In the genomic region with DNA sequence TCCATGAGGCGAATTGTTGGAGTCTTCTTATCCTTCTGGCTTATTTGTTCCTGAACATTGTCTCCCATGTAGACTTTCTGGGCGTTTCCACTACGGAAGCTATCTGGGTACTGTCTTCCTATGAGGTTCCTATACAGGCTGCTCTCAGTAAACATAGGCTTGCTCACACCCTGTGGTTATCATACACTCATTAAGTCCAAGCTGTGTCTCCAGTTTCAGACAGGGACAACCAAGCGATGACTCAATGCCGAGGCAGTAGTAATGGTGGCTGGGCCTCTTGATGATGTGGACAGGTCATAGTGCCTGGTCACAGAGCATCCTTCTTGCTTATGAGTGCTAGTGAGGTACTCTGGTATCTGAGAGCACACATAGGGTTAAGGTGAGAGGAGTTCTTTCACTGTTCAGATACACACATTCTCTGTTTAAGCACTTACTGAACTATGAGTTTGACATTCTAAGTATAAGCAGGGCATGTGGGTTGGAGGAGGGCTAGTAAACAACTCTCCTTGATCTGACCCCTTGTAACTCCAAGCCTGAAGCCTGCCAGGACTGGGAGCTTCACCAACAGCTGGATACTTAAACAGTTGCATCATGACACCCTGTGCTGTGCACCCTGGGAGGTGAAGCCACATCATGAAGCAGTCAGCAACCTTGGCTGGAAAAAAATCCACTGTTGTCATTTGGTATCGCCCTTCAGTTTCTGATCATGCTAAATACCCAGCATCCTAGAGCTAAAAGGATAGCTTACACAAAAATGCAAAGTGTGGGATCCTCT, we compare ENCODE assay signal across 30 mouse cellular contexts.
DNase-seq lines count a peak whose midpoint lies in the region; ATAC-seq and TF ChIP-seq lines count a peak whose summit lies in the region.
"Had no signal": no experiment of that assay in that cellular context is flagged by ENCODE, and none has a peak within 500 bp of the region (broad histone marks: within the 10 kb centered on the region; RNA-seq: fewer than 3 reads in every experiment).

No protein-coding gene starts in this region.

- no peak overlapping the region for H3K4me2 ChIP-seq in embryonic facial prominence, embryonic 12.5 days (replicated peaks)
- no peak overlapping the region for H3K4me2 ChIP-seq in hindbrain, embryonic 12.5 days (replicated peaks)
- H3K4me2 ChIP-seq in CH12.LX (ENCODE audit: insufficient read depth, low read depth, poor library complexity, severe bottlenecking) (peak overlapping the region; percentile 53), myocyte (ENCODE audit: low read depth) (no peak overlapping the region)
- H3K4me2 ChIP-seq: hindbrain, embryonic 15.5 days; limb, embryonic 12.5 days; liver, embryonic 13.5 days; midbrain, embryonic 13.5 days had no signal

- H3K79me2 ChIP-seq in CH12.LX (replicated peaks; ENCODE audit: control insufficient read depth, extremely low read depth, insufficient read depth, poor library complexity, severe bottlenecking) (no peaks in the 10 kb centered on the region), myocyte (ENCODE audit: control insufficient read depth, insufficient read depth) (no peaks in the 10 kb centered on the region)

- H3K36me3 ChIP-seq in embryonic facial prominence, embryonic 12.5 days = 0 out of 2 replicates have a peak, but pooled peaks cover 12% of the 10 kb centered on the region
- peaks cover 17% of the 10 kb centered on the region for H3K36me3 ChIP-seq in embryonic facial prominence, embryonic 10.5 days (replicated peaks)
- H3K36me3 ChIP-seq in hindbrain, embryonic 12.5 days = 0 out of 2 replicates have a peak, but pooled peaks cover 6% of the 10 kb centered on the region
- peaks cover 24% of the 10 kb centered on the region for H3K36me3 ChIP-seq in hindbrain, embryonic 10.5 days
- H3K36me3 ChIP-seq in CH12.LX (replicated peaks in 1 of 2; ENCODE audit: control insufficient read depth in 1 of 2, insufficient read depth in 1 of 2, low read length in 1 of 2) = no peaks in the 10 kb centered on the region
- H3K36me3 ChIP-seq in myocyte (ENCODE audit: control insufficient read depth, insufficient read depth) = peaks cover 2% of the 10 kb centered on the region
- H3K36me3 ChIP-seq: hindbrain, embryonic 15.5 days; liver, embryonic 13.5 days had no signal

- no peak overlapping the region for H3K9ac ChIP-seq in embryonic facial prominence, embryonic 12.5 days
- no peak overlapping the region for H3K9ac ChIP-seq in hindbrain, embryonic 12.5 days
- H3K9ac ChIP-seq in CH12.LX (ENCODE audit: insufficient read depth, low read depth) = no peak overlapping the region
- H3K9ac ChIP-seq: hindbrain, embryonic 15.5 days; limb, embryonic 12.5 days; liver, embryonic 13.5 days; midbrain, embryonic 13.5 days had no signal

- TF ChIP-seq POLR2A in CH12.LX (IDR thresholded peaks at IDR 0.05; ENCODE audit: low read depth, low read length) (no peak), myocyte (IDR thresholded peaks at IDR 0.05; ENCODE audit: insufficient read length, low read depth) (no peak)

- H3K4me1 ChIP-seq in embryonic facial prominence, embryonic 12.5 days = no peaks in the 10 kb centered on the region; the same call in 1 of the 2 replicates
- peaks cover 6% of the 10 kb centered on the region for H3K4me1 ChIP-seq in embryonic facial prominence, embryonic 10.5 days
- peaks cover 27% of the 10 kb centered on the region for H3K4me1 ChIP-seq in hindbrain, embryonic 12.5 days
- H3K4me1 ChIP-seq in hindbrain, embryonic 10.5 days (replicated peaks) = peaks cover 35% of the 10 kb centered on the region
- H3K4me1 ChIP-seq in CH12.LX (ENCODE audit: control insufficient read depth in 1 of 2, insufficient read depth in 2 of 2) = peaks cover 10 to 36% of the 10 kb centered on the region in 2 experiments
- H3K4me1 ChIP-seq: liver, embryonic 13.5 days had no signal

- ATAC-seq in embryonic facial prominence, embryonic 12.5 days (ENCODE audit: insufficient number of reproducible peaks, insufficient read depth, low FRiP score, low TSS enrichment) = 0 out of 2 replicates have a peak, but pooled peaks have one; percentile 22
- no peak for ATAC-seq in hindbrain, embryonic 12.5 days (ENCODE audit: low FRiP score)
- ATAC-seq in activated CD4-positive, CD25-positive, alpha-beta regulatory T cell, adult 4 months = no peak
- ATAC-seq: forebrain, embryonic 14.5 days; inflammation-experienced regulatory T-cells, adult 6 months; midbrain, embryonic 13.5 days had no signal

- DNase-seq in embryonic facial prominence, embryonic 10.5 days (ENCODE audit: low spot score) = no peak
- DNase-seq in hindbrain, embryonic 10.5 days (ENCODE audit: low spot score) = no peak
- DNase-seq in CH12.LX (ENCODE audit: extremely low read depth) = no peak
- no peak for DNase-seq in thymus, postnatal 25 days
- DNase-seq: adrenal gland, postnatal 14 days; cerebellum, adult 11 months; cerebellum, adult 9-10 months; cerebellum, postnatal 36 days; embryo, embryonic 11 days; heart, postnatal 36 days; kidney, adult 9 months; kidney, postnatal 10 days; liver, embryonic 13.5 days; lung, adult 2 months; lung, postnatal 10 days; spleen, adult 18-20 months; thymus, adult 18-20 months; thymus, postnatal 36 days had no signal

- H3K4me3 ChIP-seq in embryonic facial prominence, embryonic 12.5 days = no peak overlapping the region
- no peak overlapping the region for H3K4me3 ChIP-seq in embryonic facial prominence, embryonic 10.5 days
- H3K4me3 ChIP-seq in hindbrain, embryonic 12.5 days = no peak overlapping the region
- H3K4me3 ChIP-seq in hindbrain, embryonic 10.5 days = no peak overlapping the region
- H3K4me3 ChIP-seq in CH12.LX (replicated peaks in 1 of 3; ENCODE audit: low read depth in 2 of 3, low read length in 2 of 3, poor library complexity in 1 of 3) (no peak overlapping the region), myocyte (no peak overlapping the region)
- H3K4me3 ChIP-seq: erythroblast, embryonic 14.5 days; hindbrain, embryonic 15.5 days; left cerebral cortex, adult 2 months; limb, embryonic 12.5 days; liver, embryonic 13.5 days; midbrain, embryonic 13.5 days had no signal

- 94% methylated on average over 6 of the region's 6 CpGs for WGBS in embryonic facial prominence, embryonic 12.5 days
- 96% methylated on average over 6 of the region's 6 CpGs for WGBS in embryonic facial prominence, embryonic 10.5 days
- 94% methylated on average over 6 of the region's 6 CpGs for WGBS in hindbrain, embryonic 12.5 days
- 94% methylated on average over 6 of the region's 6 CpGs for WGBS in hindbrain, embryonic 10.5 days

- no peak overlapping the region for H3ac ChIP-seq in myocyte (ENCODE audit: control insufficient read depth, insufficient read length)

- no peak for TF ChIP-seq EP300 in CH12.LX (IDR thresholded peaks at IDR 0.05; ENCODE audit: low read length)

- no peaks in the 10 kb centered on the region for H3K27me3 ChIP-seq in embryonic facial prominence, embryonic 12.5 days
- no peaks in the 10 kb centered on the region for H3K27me3 ChIP-seq in embryonic facial prominence, embryonic 10.5 days (replicated peaks; ENCODE audit: low read depth, poor library complexity, severe bottlenecking)
- H3K27me3 ChIP-seq in hindbrain, embryonic 12.5 days = no peaks in the 10 kb centered on the region
- no peaks in the 10 kb centered on the region for H3K27me3 ChIP-seq in hindbrain, embryonic 10.5 days (ENCODE audit: insufficient read depth, poor library complexity, severe bottlenecking)
- H3K27me3 ChIP-seq in CH12.LX (replicated peaks) = no peaks in the 10 kb centered on the region
- no peaks in the 10 kb centered on the region for H3K27me3 ChIP-seq in myocyte (ENCODE audit: control insufficient read depth, insufficient read depth, insufficient read length)
- H3K27me3 ChIP-seq: hindbrain, embryonic 15.5 days; limb, embryonic 12.5 days; liver, embryonic 13.5 days; midbrain, embryonic 13.5 days had no signal

- TF ChIP-seq RAD21 in CH12.LX (IDR thresholded peaks at IDR 0.05; ENCODE audit: low read depth, low read length) = no peak

- no peaks in the 10 kb centered on the region for H3K9me3 ChIP-seq in embryonic facial prominence, embryonic 12.5 days
- no peaks in the 10 kb centered on the region for H3K9me3 ChIP-seq in embryonic facial prominence, embryonic 10.5 days
- H3K9me3 ChIP-seq in hindbrain, embryonic 12.5 days (replicated peaks) = no peaks in the 10 kb centered on the region
- H3K9me3 ChIP-seq in hindbrain, embryonic 10.5 days = no peaks in the 10 kb centered on the region
- H3K9me3 ChIP-seq in CH12.LX (replicated peaks; ENCODE audit: low read length) = no peaks in the 10 kb centered on the region
- H3K9me3 ChIP-seq: hindbrain, embryonic 15.5 days; limb, embryonic 12.5 days; liver, embryonic 13.5 days; midbrain, embryonic 13.5 days had no signal

- TF ChIP-seq CTCF in CH12.LX (conservative IDR thresholded peaks at IDR 0.05 in 1 of 2, IDR thresholded peaks at IDR 0.05 in 1 of 2; ENCODE audit: low read depth in 2 of 2, low read length in 2 of 2) = no peak

- dilution Hi-C loops in CH12.LX (cut with MboI; ENCODE audit: extremely low pct_ligation_motif_present, extremely low pct_unique_long_range_greater_than_20kb, low sequenced_read_pairs) = no loop called here

- in situ Hi-C loops in CH12.LX (cut with MboI; ENCODE audit: low pct_ligation_motif_present, low pct_unique_long_range_greater_than_20kb, low sequenced_read_pairs) = loop anchor here (25.0 kb wide), 1 partner anchor 913 kb away; the partner anchor contains the start of gene Nrp1

- no peak overlapping the region for H3K27ac ChIP-seq in embryonic facial prominence, embryonic 12.5 days
- H3K27ac ChIP-seq in embryonic facial prominence, embryonic 10.5 days (replicated peaks) = no peak overlapping the region
- 0 out of 2 replicates have a peak overlapping the region, but pooled peaks have one; percentile 4 for H3K27ac ChIP-seq in hindbrain, embryonic 12.5 days
- no peak overlapping the region for H3K27ac ChIP-seq in hindbrain, embryonic 10.5 days
- no peak overlapping the region for H3K27ac ChIP-seq in CH12.LX (ENCODE audit: insufficient read depth, low read depth)
- H3K27ac ChIP-seq: hindbrain, embryonic 15.5 days; left cerebral cortex, adult 2 months; limb, embryonic 12.5 days; liver, embryonic 13.5 days; macrophage; midbrain, embryonic 13.5 days had no signal

TF ChIP-seq in CH12.LX, 34 proteins besides CTCF, POLR2A, EP300 and RAD21 (continues in another document):
- TF ChIP-seq ETS1 (conservative IDR thresholded peaks at IDR 0.05; ENCODE audit: low read depth, low read length) (no peak), GABPA (IDR thresholded peaks at IDR 0.05; ENCODE audit: insufficient replicate concordance, low read depth, low read length) (no peak), KAT2A (IDR thresholded peaks at IDR 0.05; ENCODE audit: insufficient replicate concordance, low read length) (no peak), CHD2 (IDR thresholded peaks at IDR 0.05; ENCODE audit: low read length) (no peak), USF2 (conservative IDR thresholded peaks at IDR 0.05; ENCODE audit: low read depth, low read length) (no peak)

TF ChIP-seq in myocyte, 11 proteins besides CTCF, POLR2A, EP300 and RAD21:
- TF ChIP-seq CEBPB (IDR thresholded peaks at IDR 0.05; ENCODE audit: insufficient read depth, poor library complexity, severe bottlenecking) = 0 out of 2 replicates have a peak, but pooled peaks have one; percentile 2
- no peak for TF ChIP-seq E2F4 (IDR thresholded peaks at IDR 0.05; ENCODE audit: insufficient read depth)
